In the genomic region with DNA sequence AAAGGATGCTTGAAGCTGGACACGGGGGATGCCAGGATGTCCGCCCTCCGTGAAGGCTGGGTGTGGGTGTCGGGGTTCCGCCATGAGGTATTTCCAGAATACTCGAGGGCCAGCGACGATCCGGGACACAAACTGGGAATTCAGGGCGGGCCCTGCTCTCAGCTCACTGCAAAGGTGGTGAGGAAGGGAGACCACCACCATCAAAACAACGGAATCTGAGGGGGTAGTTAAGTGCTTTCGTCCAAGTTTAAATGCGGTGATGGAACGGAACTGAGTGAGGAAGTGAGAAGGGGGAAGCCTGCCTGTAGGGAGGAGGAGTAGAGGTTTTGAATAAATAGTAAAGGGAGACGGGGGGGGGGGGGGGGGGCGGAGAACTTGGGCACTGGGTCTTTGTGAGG, we compare ENCODE assay signal across 9 mouse cellular contexts. TPM values are rescaled to one million over a fixed set of nuclear protein-coding genes. Genes with fewer than 3 reads are reported as not detected.
DNase-seq lines count a peak whose midpoint lies in the region; ATAC-seq and TF ChIP-seq lines count a peak whose summit lies in the region.
"Had no signal": no experiment of that assay in that cellular context is flagged by ENCODE, and none has a peak within 500 bp of the region (broad histone marks: within the 10 kb centered on the region; RNA-seq: fewer than 3 reads in every experiment).

No protein-coding gene starts in this region.

- under 1% methylated on average over 15 of the region's 16 CpGs for WGBS in heart, embryonic 16.5 days
- WGBS in hindbrain, embryonic 16.5 days, result under 1% methylated on average over 15 of the region's 16 CpGs
- WGBS in midbrain, embryonic 14.5 days, result 0% methylated on average over 15 of the region's 16 CpGs

- TF ChIP-seq POLR2A in bone marrow macrophage, adult 2 months (IDR thresholded peaks at IDR 0.05; ENCODE audit: borderline replicate concordance, low read depth, low read length), result no peak

- peak overlapping the region; percentile 99 for H3K4me3 ChIP-seq in heart, embryonic 16.5 days (ENCODE audit: low read length)
- H3K4me3 ChIP-seq in bone marrow macrophage, adult 2 months (ENCODE audit: insufficient read depth, low read length), result peak overlapping the region; percentile 99
- H3K4me3 ChIP-seq in hindbrain, embryonic 16.5 days (ENCODE audit: low read length), result peak overlapping the region; percentile 95
- H3K4me3 ChIP-seq in midbrain, embryonic 14.5 days (replicated peaks; ENCODE audit: low read depth, low read length), result peak overlapping the region; percentile 90

- intact Hi-C loops in heart, postnatal 25 days (cut with DNase I), result no loop called here
- intact Hi-C loops in gastrocnemius, postnatal 14 days (cut with DNase I; ENCODE audit: low total_unique reads), result no loop called here

- DNase-seq in heart, postnatal 25 days (ENCODE audit: low spot score), result no peak
- no peak for DNase-seq in midbrain, embryonic 14.5 days
- no peak for DNase-seq in c-Kit-positive CD71-positive TER-119-positive erythroid progenitor cells, embryonic 14.5 days (ENCODE audit: low spot score)
- DNase-seq in gastrocnemius, postnatal 14 days, result no peak
- no peak for DNase-seq in kidney, postnatal 14 days

- ATAC-seq in heart, embryonic 16.5 days (replicated peaks; ENCODE audit: extremely low read depth, insufficient read depth, low FRiP score), result peak; percentile 14; the same call in 1 of the 2 replicates
- peak; percentile 73 for ATAC-seq in hindbrain, embryonic 16.5 days
- ATAC-seq in midbrain, embryonic 14.5 days (ENCODE audit: low FRiP score, low TSS enrichment), result no peak; the same call in 1 of the 2 replicates

- no peaks in the 10 kb centered on the region for H3K9me3 ChIP-seq in heart, embryonic 16.5 days (replicated peaks; ENCODE audit: control insufficient read depth, low read length)
- H3K9me3 ChIP-seq in hindbrain, embryonic 16.5 days (ENCODE audit: control insufficient read depth, low read length), result no peaks in the 10 kb centered on the region
- H3K9me3 ChIP-seq in midbrain, embryonic 14.5 days (ENCODE audit: control insufficient read depth, low read length), result no peaks in the 10 kb centered on the region

- peak overlapping the region; percentile 37; the same call in 1 of the 2 replicates for H3K27ac ChIP-seq in heart, embryonic 16.5 days (ENCODE audit: low read length)
- H3K27ac ChIP-seq in bone marrow macrophage, adult 2 months (ENCODE audit: insufficient read depth, low read depth, low read length), result peak overlapping the region; percentile 81
- H3K27ac ChIP-seq in hindbrain, embryonic 16.5 days (ENCODE audit: low read depth, low read length), result peak overlapping the region; percentile 87
- H3K27ac ChIP-seq in midbrain, embryonic 14.5 days (replicated peaks; ENCODE audit: low read depth, low read length), result peak overlapping the region; percentile 86

- no peak for TF ChIP-seq CTCF in bone marrow macrophage, adult 2 months (IDR thresholded peaks at IDR 0.05; ENCODE audit: low read depth, low read length)

- H3K9ac ChIP-seq in heart, embryonic 16.5 days (ENCODE audit: low read length), result peak overlapping the region; percentile 94
- peak overlapping the region; percentile 92 for H3K9ac ChIP-seq in hindbrain, embryonic 16.5 days (ENCODE audit: low read depth, low read length)
- H3K9ac ChIP-seq in midbrain, embryonic 14.5 days (replicated peaks; ENCODE audit: low read length), result peak overlapping the region; percentile 75

- no peaks in the 10 kb centered on the region for H3K36me3 ChIP-seq in heart, embryonic 16.5 days (ENCODE audit: control insufficient read depth, insufficient read depth)
- no peaks in the 10 kb centered on the region for H3K36me3 ChIP-seq in hindbrain, embryonic 16.5 days (ENCODE audit: control insufficient read depth, insufficient read depth, low read length)
- peaks cover 16% of the 10 kb centered on the region; the same call in 1 of the 2 replicates for H3K36me3 ChIP-seq in midbrain, embryonic 14.5 days (ENCODE audit: control insufficient read depth, insufficient read depth, low read length)

- H3K27me3 ChIP-seq in heart, embryonic 16.5 days (ENCODE audit: control insufficient read depth, insufficient read depth, low read length), result no peaks in the 10 kb centered on the region
- H3K27me3 ChIP-seq in hindbrain, embryonic 16.5 days (replicated peaks; ENCODE audit: control insufficient read depth, insufficient read depth, low read length), result no peaks in the 10 kb centered on the region
- no peaks in the 10 kb centered on the region for H3K27me3 ChIP-seq in midbrain, embryonic 14.5 days (ENCODE audit: control insufficient read depth, insufficient read depth, low read length)
- H3K27me3 ChIP-seq: Patski had no signal

- H3K4me2 ChIP-seq in heart, embryonic 16.5 days (ENCODE audit: low read depth, low read length), result peak overlapping the region; percentile 79
- H3K4me2 ChIP-seq in hindbrain, embryonic 16.5 days (ENCODE audit: low read length), result peak overlapping the region; percentile 73
- H3K4me2 ChIP-seq in midbrain, embryonic 14.5 days (ENCODE audit: low read length), result peak overlapping the region; percentile 73

- H3K4me1 ChIP-seq in heart, embryonic 16.5 days (ENCODE audit: control insufficient read depth, insufficient read depth, low read length), result peaks cover 13% of the 10 kb centered on the region
- H3K4me1 ChIP-seq in bone marrow macrophage, adult 2 months (ENCODE audit: control insufficient read depth, insufficient read depth, low read length), result peaks cover 16% of the 10 kb centered on the region
- H3K4me1 ChIP-seq in hindbrain, embryonic 16.5 days (ENCODE audit: control insufficient read depth, insufficient read depth, low read depth, low read length), result peaks cover 11% of the 10 kb centered on the region
- peaks cover 15% of the 10 kb centered on the region for H3K4me1 ChIP-seq in midbrain, embryonic 14.5 days (ENCODE audit: control insufficient read depth, insufficient read depth, low read length)

RNA-seq across cellular contexts. Expression of gene Mfap3, which starts 0.3 kb away (rescaled TPM):
- 28.4 and 32.1 TPM in 2 replicates for polyA plus RNA-seq in heart, embryonic 16.5 days (2015; fragmentation: Nextera tagmentation; extraction: Ambion mirVana)
- 10 to 100 TPM; 13.3 to 13.7 TPM for total RNA-seq in heart, postnatal 25 days (2021)
- polyA plus RNA-seq in bone marrow macrophage, adult 2 months (2012; ENCODE audit: insufficient read depth, insufficient read length, missing spikeins), result 47.4 and 57.1 TPM in 2 replicates
- 55.8 and 61.4 TPM in 2 replicates for polyA plus RNA-seq in hindbrain, embryonic 16.5 days (2015; fragmentation: Nextera tagmentation; extraction: Ambion mirVana)
- 53.4 and 68.1 TPM in 2 replicates for polyA plus RNA-seq in midbrain, embryonic 14.5 days (2014; fragmentation: Nextera tagmentation; extraction: Ambion mirVana)
- total RNA-seq in gastrocnemius, postnatal 14 days (2021), result 10 to 100 TPM; 10.7 to 12.9 TPM

RNA-seq across cellular contexts. Expression of gene Fam114a2, which starts 0.3 kb away (rescaled TPM):
- 65.3 and 68.4 TPM in 2 replicates for polyA plus RNA-seq in heart, embryonic 16.5 days (2015; fragmentation: Nextera tagmentation; extraction: Ambion mirVana)
- total RNA-seq in heart, postnatal 25 days (2021), result 10 to 100 TPM; 39.1 to 41.9 TPM
- 41.4 and 49.8 TPM in 2 replicates for polyA plus RNA-seq in bone marrow macrophage, adult 2 months (2012; ENCODE audit: insufficient read depth, insufficient read length, missing spikeins)
- 76.3 and 77.0 TPM in 2 replicates for polyA plus RNA-seq in hindbrain, embryonic 16.5 days (2015; fragmentation: Nextera tagmentation; extraction: Ambion mirVana)
- 62.4 and 70.0 TPM in 2 replicates for polyA plus RNA-seq in midbrain, embryonic 14.5 days (2014; fragmentation: Nextera tagmentation; extraction: Ambion mirVana)
- total RNA-seq in gastrocnemius, postnatal 14 days (2021), result 10 to 100 TPM; 41.0 to 43.2 TPM

Comparison
In these comparisons a context has a peak if more than half of its experiments do, and no peak if none do; other contexts are left out.
1. H3K27ac ChIP-seq: peak in every context shown above with its lines; median percentile 87 in hindbrain, embryonic 16.5 days; 86 in midbrain, embryonic 14.5 days; 81 in bone marrow macrophage, adult 2 months; 37 in heart, embryonic 16.5 days.